Mouse (Mus musculus) small intestine, adult 2 months (tissue): ENCODE measurements around the gene 1110017D15Rik.

ENCODE experiments used
- CTCF ChIP-seq: fragments of 200-500 bp; IDR thresholded peaks from 2 replicates; pipeline ENCODE4 v1.5.1; 2012; ENCODE audit warnings: low read depth, mild to moderate bottlenecking, control low read depth, inconsistent platforms, low read length, moderate library complexity, mixed read lengths; ENCODE audit not compliant: insufficient replicate concordance, insufficient read length; ENCODE audit errors: extremely low read depth
- POLR2A ChIP-seq: fragments of 200-500 bp; IDR thresholded peaks from 2 replicates; pipeline ENCODE4 v1.6.1; 2012; ENCODE audit warnings: low read depth, mild to moderate bottlenecking, control low read depth, inconsistent platforms, low read length, moderate library complexity

GRCm38 (mm10) chr4:41557092-41557491 is 40.0 kb upstream of the 1110017D15Rik start:
- TF ChIP-seq CTCF (no peak), POLR2A (no peak)
